ENCODE assay signal across 9 mouse cellular contexts in the genomic region with DNA sequence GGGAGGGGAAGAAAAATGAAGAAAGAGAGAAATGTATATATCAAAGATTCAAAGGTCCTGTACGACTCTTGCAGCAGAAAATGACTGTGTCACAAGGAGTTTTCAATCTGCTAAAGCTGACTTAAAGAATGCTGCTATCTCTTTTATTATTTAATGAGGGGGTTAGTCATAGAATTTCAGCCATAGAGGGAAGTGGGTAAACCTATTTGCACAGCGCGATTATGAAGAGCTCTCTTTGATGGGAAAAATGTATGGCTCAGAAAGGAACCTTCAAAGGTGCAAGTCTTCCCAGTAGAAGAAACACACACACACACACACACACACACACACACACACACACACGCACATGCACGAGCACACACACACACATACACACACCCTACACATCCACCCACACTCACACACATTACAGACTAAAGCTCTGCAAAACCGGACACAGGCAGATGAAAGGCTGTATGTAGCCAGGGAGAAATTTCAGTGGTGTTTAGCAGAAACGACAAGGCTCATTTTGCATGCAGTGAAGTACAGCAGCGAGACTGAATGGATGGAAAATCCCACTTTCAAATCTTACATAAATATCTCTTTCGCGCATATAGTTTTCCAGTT. TPM values are rescaled to one million over a fixed set of nuclear protein-coding genes. Genes with fewer than 3 reads are reported as not detected.
DNase-seq lines count a peak whose midpoint lies in the region; ATAC-seq and TF ChIP-seq lines count a peak whose summit lies in the region.
"Had no signal": no experiment of that assay in that cellular context is flagged by ENCODE, and none has a peak within 500 bp of the region (broad histone marks: within the 10 kb centered on the region; RNA-seq: fewer than 3 reads in every experiment).

No protein-coding gene starts in this region.

- ATAC-seq in cerebellum, adult (ENCODE audit: insufficient number of reproducible peaks, low FRiP score, low TSS enrichment): no peak
- ATAC-seq in lung, postnatal 0 days: no peak
- peak; percentile 58 for ATAC-seq in intestine, embryonic 15.5 days

- TF ChIP-seq POLR2A in olfactory bulb, adult 2 months (IDR thresholded peaks at IDR 0.05; ENCODE audit: insufficient read depth, low read depth, low read length): no peak

- peak overlapping the region; percentile 67 for H3K4me2 ChIP-seq in lung, postnatal 0 days (replicated peaks; ENCODE audit: low read depth, low read length)
- H3K4me2 ChIP-seq in intestine, embryonic 15.5 days (replicated peaks): peak overlapping the region; percentile 82

- H3K27ac ChIP-seq in lung, postnatal 0 days (ENCODE audit: low read length): no peak overlapping the region
- no peak overlapping the region for H3K27ac ChIP-seq in intestine, embryonic 15.5 days
- H3K27ac ChIP-seq in olfactory bulb, adult 2 months (ENCODE audit: insufficient read depth, low read depth, low read length): no peak overlapping the region
- H3K27ac ChIP-seq: macrophage had no signal

- no peaks in the 10 kb centered on the region for H3K4me1 ChIP-seq in lung, postnatal 0 days (ENCODE audit: insufficient read depth, low read depth, low read length)
- peaks cover 17% of the 10 kb centered on the region for H3K4me1 ChIP-seq in intestine, embryonic 15.5 days (replicated peaks)
- peaks cover 4% of the 10 kb centered on the region for H3K4me1 ChIP-seq in olfactory bulb, adult 2 months (ENCODE audit: control insufficient read depth, insufficient read depth, low read length)

- peaks cover 8% of the 10 kb centered on the region for H3K27me3 ChIP-seq in lung, postnatal 0 days (replicated peaks; ENCODE audit: insufficient read depth, low read length)
- peaks cover 32% of the 10 kb centered on the region for H3K27me3 ChIP-seq in intestine, embryonic 15.5 days (replicated peaks)

- 18% methylated on average over 10 of the region's 10 CpGs for WGBS in lung, postnatal 0 days
- WGBS in intestine, embryonic 15.5 days: 27% methylated on average over 10 of the region's 10 CpGs
- 29% methylated on average over 10 of the region's 10 CpGs for WGBS in olfactory bulb, adult 2 months

- TF ChIP-seq EP300 in lung, postnatal 0 days (IDR thresholded peaks at IDR 0.05): no peak

- no peak overlapping the region for H3K9ac ChIP-seq in lung, postnatal 0 days (replicated peaks; ENCODE audit: low read depth)
- H3K9ac ChIP-seq in intestine, embryonic 15.5 days: no peak overlapping the region

- no peak for TF ChIP-seq CTCF in lung, postnatal 0 days (IDR thresholded peaks at IDR 0.05)
- no peak for TF ChIP-seq CTCF in olfactory bulb, adult 2 months (IDR thresholded peaks at IDR 0.05; ENCODE audit: insufficient read depth, low read depth, low read length)

- peak; percentile 31 to 46 for DNase-seq in cerebellum, postnatal 25 days
- DNase-seq in lung, postnatal 0 days (ENCODE audit: low spot score): no peak
- DNase-seq in lung, postnatal 4 days: no peak
- no peak for DNase-seq in spleen, adult 12 weeks (ENCODE audit: low spot score)
- no peak for DNase-seq in embryo, embryonic 11 days

- no peaks in the 10 kb centered on the region for H3K9me3 ChIP-seq in lung, postnatal 0 days (ENCODE audit: low read length)
- H3K9me3 ChIP-seq in intestine, embryonic 15.5 days: no peaks in the 10 kb centered on the region

- H3K4me3 ChIP-seq in lung, postnatal 0 days (ENCODE audit: low read depth, low read length): 0 out of 2 replicates have a peak overlapping the region, but pooled peaks have one; percentile 1
- no peak overlapping the region for H3K4me3 ChIP-seq in intestine, embryonic 15.5 days (replicated peaks)
- H3K4me3 ChIP-seq in olfactory bulb, adult 2 months (ENCODE audit: insufficient read depth, low read depth, low read length): peak overlapping the region; percentile 23

- no peaks in the 10 kb centered on the region for H3K36me3 ChIP-seq in lung, postnatal 0 days (ENCODE audit: insufficient read depth, low read length)
- no peaks in the 10 kb centered on the region for H3K36me3 ChIP-seq in intestine, embryonic 15.5 days

RNA-seq across cellular contexts. Expression of a gene that starts 2.3 kb away (rescaled TPM):
- polyA plus RNA-seq in lung, postnatal 0 days (2015; fragmentation: Nextera tagmentation; extraction: Ambion mirVana): 0.37 TPM in 2 replicates
- polyA plus RNA-seq in intestine, embryonic 15.5 days (2015; fragmentation: Nextera tagmentation; extraction: Ambion mirVana): 1.1 and 1.3 TPM in 2 replicates
- not detected in 2 replicates for polyA plus RNA-seq in olfactory bulb, adult 2 months (2012; ENCODE audit: insufficient read depth, insufficient read length, low replicate concordance, missing spikeins)
- polyA plus RNA-seq: macrophage had no signal

Comparison
In these comparisons a context has a peak if more than half of its experiments do, and no peak if none do; other contexts are left out.
1. DNase-seq: peak in cerebellum, postnatal 25 days (2 of 2); none in lung, postnatal 0 days (single experiment), lung, postnatal 4 days (0 of 2), spleen, adult 12 weeks (single experiment) and embryo, embryonic 11 days (single experiment).